Mouse (Mus musculus) neural tube, embryonic 11.5 days (tissue): ENCODE results near the gene Kansl1l. TPM values are rescaled to one million over a fixed set of nuclear protein-coding genes. Genes with fewer than 3 reads are reported as not detected.

ENCODE experiments used
- ATAC-seq: fragments of 200-750 bp; cut with Nextera tagmentation; 2 replicates; pipeline ENCODE4 v1.8.0; 2017; ENCODE audit warnings: moderate number of reproducible peaks, mild to moderate bottlenecking, moderate TSS enrichment, moderate library complexity; ENCODE audit not compliant: insufficient read depth, low FRiP score, low TSS enrichment
- DNase-seq: peaks from one replicate; pipeline ENCODE4 v3.0.0-alpha.2; 2015; ENCODE audit warnings: low spot score
- H3K27ac ChIP-seq: fragments of 300-500 bp; sonication (generic); 2 replicates; pipeline ENCODE4 v1.5.1; 2014; ENCODE audit warnings: low read depth, mild to moderate bottlenecking, low read length
- H3K27me3 ChIP-seq: fragments of 300-500 bp; sonication (generic); 2 replicates; pipeline ENCODE4 v1.6.1; 2014; ENCODE audit warnings: mild to moderate bottlenecking, low read length, mixed read lengths; ENCODE audit not compliant: control insufficient read depth, insufficient read depth
- H3K36me3 ChIP-seq: fragments of 300-500 bp; sonication (generic); 2 replicates; pipeline ENCODE4 v1.6.1; 2014; ENCODE audit warnings: mild to moderate bottlenecking, low read length, moderate library complexity, mixed read lengths; ENCODE audit not compliant: control insufficient read depth, insufficient read depth
- H3K4me1 ChIP-seq: fragments of 300-500 bp; sonication (generic); 2 replicates; pipeline ENCODE4 v1.6.1; 2014; ENCODE audit warnings: low read length, mixed read lengths; ENCODE audit not compliant: control insufficient read depth, insufficient read depth
- H3K4me2 ChIP-seq: fragments of 300-500 bp; sonication (generic); 2 replicates; pipeline ENCODE4 v1.6.1; 2014; ENCODE audit warnings: low read depth, mild to moderate bottlenecking, moderate library complexity
- H3K4me3 ChIP-seq: fragments of 300-500 bp; sonication (generic); 2 replicates; pipeline ENCODE4 v1.5.1; 2014; ENCODE audit warnings: low read depth, low read length
- H3K9ac ChIP-seq: fragments of 300-500 bp; sonication (generic); 2 replicates; pipeline ENCODE4 v1.6.1; 2014; ENCODE audit warnings: mild to moderate bottlenecking, low read length
- H3K9me3 ChIP-seq: fragments of 300-500 bp; sonication (generic); 2 replicates; pipeline ENCODE4 v1.6.1; 2016; ENCODE audit warnings: low read length; ENCODE audit not compliant: control insufficient read depth
- WGBS: fragments of 180-500 bp; shearing (Covaris S2); extraction: QIAGEN DNeasy Blood & Tissue Kit; methylation state at CpG from one replicate; pipeline ENCODE4 v1.1.7; 2014; 5-methylcytosine and 5-hydroxymethylcytosine counted together
- polyA plus RNA-seq: library from polyadenylated mRNA; unstranded; fragments of >200 nt; fragmentation: Nextera tagmentation; extraction: Ambion mirVana; gene quantifications from 2 replicates; pipeline ENCODE4 v1.2.1, GENCODE M21; 2014

Kansl1l gene
- polyA plus RNA-seq, 1 experiment from 2014 or later, result 9.3 TPM

DNA sequence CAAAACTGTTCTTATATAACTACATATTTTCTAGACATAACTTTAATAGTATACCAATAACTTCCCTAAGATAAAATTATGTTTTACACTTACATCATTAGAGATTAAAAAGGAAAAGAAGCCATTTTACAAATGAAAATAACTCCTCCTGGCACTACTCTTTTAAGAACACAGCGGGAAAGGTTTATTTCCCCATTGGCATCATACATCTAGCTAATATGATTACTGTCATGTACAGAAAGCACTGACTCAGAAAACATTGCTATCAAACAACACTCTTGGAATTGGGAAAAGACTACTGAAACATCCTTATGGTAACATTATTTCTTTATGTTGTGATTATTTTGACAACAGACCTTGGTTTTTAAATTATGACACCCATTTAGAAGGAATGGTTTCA is 48.6 kb downstream of the Kansl1l start:
- Histone ChIP-seq H3K27me3 (no peaks in the 10 kb centered on the region), H3K36me3 (no peaks in the 10 kb centered on the region; the same call in 1 of the 2 replicates), H3K4me2 (no peak overlapping the region), H3K9me3 (no peaks in the 10 kb centered on the region), H3K27ac (no peak overlapping the region), H3K4me1 (no peaks in the 10 kb centered on the region), H3K9ac (no peak overlapping the region), H3K4me3 (no peak overlapping the region)
- 88% methylated on average over 1 of the region's 1 CpGs for WGBS
- ATAC-seq (no peak), DNase-seq (no peak)

- ATAC-seq, result no peak
- Histone ChIP-seq H3K27me3 (no peaks in the 10 kb centered on the region), H3K36me3 (no peaks in the 10 kb centered on the region; the same call in 1 of the 2 replicates), H3K9ac (no peak overlapping the region), H3K9me3 (no peaks in the 10 kb centered on the region), H3K4me1 (no peaks in the 10 kb centered on the region), H3K4me2 (no peak overlapping the region), H3K27ac (no peak overlapping the region), H3K4me3 (no peak overlapping the region)
- no peak for DNase-seq
- 80% methylated on average over 1 of the region's 1 CpGs for WGBS
These were observed 86.8 kb downstream of the Kansl1l start for GRCm38 (mm10) chr1:66730581-66730980.

DNA sequence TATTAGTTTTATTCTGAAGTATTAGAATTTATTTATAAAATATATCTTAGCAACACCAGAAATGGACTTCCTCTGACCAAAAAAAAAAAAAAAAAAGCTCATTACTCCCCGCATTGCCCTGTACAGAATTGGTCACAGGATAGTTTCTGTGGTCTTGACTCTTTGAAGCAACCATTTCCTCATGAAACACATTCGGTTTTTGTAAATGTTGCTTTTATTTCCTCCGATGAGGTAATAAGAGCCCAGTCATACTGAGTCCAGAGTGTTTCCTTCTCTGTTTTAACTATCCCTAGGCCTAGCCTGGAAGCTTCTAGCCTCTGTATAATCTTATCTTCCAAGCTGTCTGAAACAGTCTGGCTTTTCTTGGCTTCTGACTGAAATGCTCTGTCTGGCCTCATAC is 104.5 kb downstream of the Kansl1l start:
- no peaks in the 10 kb centered on the region for H3K4me1 ChIP-seq
- no peaks in the 10 kb centered on the region for H3K27me3 ChIP-seq
- no peaks in the 10 kb centered on the region for H3K9me3 ChIP-seq
- DNase-seq, result no peak
- no peak overlapping the region for H3K9ac ChIP-seq
- 0 out of 2 replicates have a peak, but pooled peaks cover 3% of the 10 kb centered on the region for H3K36me3 ChIP-seq
- no peak overlapping the region for H3K4me3 ChIP-seq
- no peak overlapping the region for H3K4me2 ChIP-seq
- no peak overlapping the region for H3K27ac ChIP-seq
- WGBS, result 92% methylated on average over 3 of the region's 3 CpGs
- no peak for ATAC-seq

DNA sequence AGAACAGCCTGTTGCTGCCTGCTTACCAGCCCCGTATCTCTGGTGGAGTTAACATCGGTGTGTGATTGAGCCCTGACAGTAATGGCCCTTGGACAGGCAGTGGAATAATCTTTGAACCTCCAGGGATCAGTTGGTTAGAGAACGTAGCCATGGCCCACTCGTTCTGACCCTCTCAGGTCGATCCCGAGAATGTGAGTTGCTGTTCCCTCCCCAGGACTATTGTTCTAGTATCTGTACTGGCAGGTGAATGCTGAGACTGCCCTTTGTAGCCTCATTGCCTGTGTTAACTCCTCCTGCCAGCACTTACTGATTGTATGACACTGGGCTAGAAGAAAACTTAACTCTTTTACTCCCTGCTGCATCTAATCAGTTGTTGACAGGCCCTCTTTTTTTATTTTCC is 112.8 kb downstream of the Kansl1l start:
- Histone ChIP-seq H3K4me1 (no peaks in the 10 kb centered on the region), H3K27ac (no peak overlapping the region), H3K27me3 (no peaks in the 10 kb centered on the region), H3K9me3 (no peaks in the 10 kb centered on the region), H3K9ac (no peak overlapping the region), H3K4me2 (no peak overlapping the region), H3K36me3 (peaks cover 3% of the 10 kb centered on the region; the same call in 1 of the 2 replicates), H3K4me3 (no peak overlapping the region)
- ATAC-seq (no peak), DNase-seq (no peak)
- WGBS, result 53% methylated on average over 6 of the region's 6 CpGs

DNA sequence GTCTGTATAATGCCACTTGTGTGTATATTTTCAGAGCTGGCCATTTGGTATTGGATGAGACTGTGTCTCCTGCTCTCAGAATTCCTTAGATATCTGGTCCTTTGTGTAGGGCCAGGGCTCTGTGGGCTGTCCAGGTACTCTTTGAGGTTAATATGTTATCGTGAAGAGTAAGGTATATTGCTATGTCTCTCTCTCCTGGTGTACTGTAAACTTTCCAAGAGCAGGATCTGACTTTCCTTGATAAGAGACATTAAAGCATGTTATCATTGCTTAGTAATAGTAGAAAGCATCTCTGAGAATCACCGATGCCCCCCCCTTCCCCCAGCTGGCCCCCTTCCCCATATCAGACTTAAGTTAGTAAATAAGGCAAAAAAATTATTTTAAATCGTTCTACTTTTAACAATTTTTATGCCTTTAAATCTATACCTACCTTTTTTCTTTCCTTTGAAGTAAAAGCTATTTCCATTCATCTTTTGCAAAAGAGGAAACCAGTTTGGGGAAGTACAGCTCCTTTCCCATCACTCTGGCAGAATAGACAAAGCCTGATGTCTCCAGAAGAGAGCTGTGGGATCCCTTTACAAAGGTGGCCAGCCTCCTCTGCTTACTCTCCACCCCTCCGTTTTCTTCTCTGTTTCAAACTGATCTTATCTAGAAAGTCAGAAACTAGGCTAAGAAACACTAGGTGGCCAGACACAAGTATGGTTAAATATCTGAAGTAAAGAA is 114.6 kb downstream of the Kansl1l start:
- no peak overlapping the region for H3K27ac ChIP-seq
- ATAC-seq, result no peak
- H3K36me3 ChIP-seq, result peaks cover 3% of the 10 kb centered on the region; the same call in 1 of the 2 replicates
- H3K9ac ChIP-seq, result no peak overlapping the region
- H3K4me2 ChIP-seq, result no peak overlapping the region
- no peaks in the 10 kb centered on the region for H3K4me1 ChIP-seq
- no peak for DNase-seq
- H3K4me3 ChIP-seq, result no peak overlapping the region
- no peaks in the 10 kb centered on the region for H3K9me3 ChIP-seq
- no peaks in the 10 kb centered on the region for H3K27me3 ChIP-seq
- 84% methylated on average over 4 of the region's 4 CpGs for WGBS

- H3K27ac ChIP-seq, result no peak overlapping the region
These were observed 115.8 kb downstream of the Kansl1l start for GRCm38 (mm10) chr1:66701576-66701940.

DNA sequence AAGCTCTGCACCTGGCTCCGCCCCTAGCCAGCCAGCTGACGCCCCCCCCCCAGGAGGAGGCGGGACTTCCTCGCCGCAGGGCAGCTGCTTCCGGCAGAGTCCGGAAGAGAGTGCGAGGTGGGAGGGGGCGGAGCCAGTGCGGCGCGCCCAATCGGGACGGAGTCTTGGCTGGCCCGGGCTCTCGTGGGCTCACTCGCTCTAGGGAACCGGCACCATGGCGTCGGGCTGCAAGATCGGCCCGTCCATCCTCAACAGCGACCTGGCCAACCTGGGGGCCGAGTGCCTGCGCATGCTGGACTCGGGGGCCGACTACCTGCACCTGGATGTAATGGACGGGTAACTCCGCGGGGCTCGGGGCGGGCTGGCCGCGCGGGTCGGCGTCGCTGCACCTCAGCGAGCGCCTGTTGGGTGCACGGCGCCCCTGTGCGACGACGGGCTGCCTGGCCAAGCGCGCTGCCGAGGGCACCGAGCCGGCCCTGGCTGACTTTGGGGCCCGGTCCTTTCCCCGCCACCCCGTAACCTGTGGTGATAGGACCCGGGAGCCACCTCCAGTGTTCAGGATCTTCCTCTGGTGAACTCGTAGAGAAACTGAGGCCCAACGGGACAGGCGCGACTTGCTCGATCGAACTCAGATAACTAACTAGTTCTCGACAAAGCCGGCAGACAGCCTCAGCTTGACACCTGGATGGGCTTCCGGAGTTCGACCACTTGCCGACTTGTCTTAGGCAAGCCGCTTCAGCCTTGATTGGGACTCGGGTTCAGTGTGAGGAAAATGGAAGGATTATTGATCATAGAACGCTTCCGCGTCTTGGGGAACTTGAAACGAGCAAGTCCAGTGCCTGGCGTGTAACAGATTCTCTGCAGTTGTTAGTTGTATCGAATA is 116.4 kb downstream of the Kansl1l start, which contains the start of gene Rpe:
Gene Rpe (plus strand): TSS at position 139 of the 883 bp plus-strand sequence.
- ATAC-seq (peak; percentile 100), DNase-seq (peak; percentile 96)
- Histone ChIP-seq H3K36me3 (no peaks in the 10 kb centered on the region), H3K27ac (0 out of 2 replicates have a peak within 1 kb of the TSS, but pooled peaks have one; percentile 27), H3K4me2 (peak within 1 kb of the TSS; percentile 49), H3K9me3 (no peaks in the 10 kb centered on the region), H3K4me3 (peak within 1 kb of the TSS; percentile 85), H3K27me3 (no peaks in the 10 kb centered on the region), H3K4me1 (no peaks in the 10 kb centered on the region), H3K9ac (peak within 1 kb of the TSS; percentile 87)
- under 1% methylated on average over 73 of the region's 73 CpGs for WGBS

More at GRCm38 (mm10) chr1:66701576-66701940, 115.8 kb downstream of the Kansl1l start:
- peak overlapping the region; percentile 85 for H3K4me3 ChIP-seq
- WGBS, result 40% methylated on average over 2 of the region's 2 CpGs
- DNase-seq (no peak), ATAC-seq (no peak)
- peak overlapping the region; percentile 49 for H3K4me2 ChIP-seq
- no peaks in the 10 kb centered on the region for H3K4me1 ChIP-seq
- H3K9ac ChIP-seq, result peak overlapping the region; percentile 87
- H3K9me3 ChIP-seq, result no peaks in the 10 kb centered on the region
- H3K27me3 ChIP-seq, result no peaks in the 10 kb centered on the region
- H3K36me3 ChIP-seq, result no peaks in the 10 kb centered on the region; the same call in 1 of the 2 replicates

- 47% methylated on average over 5 of the region's 5 CpGs for WGBS
- Histone ChIP-seq H3K27me3 (no peaks in the 10 kb centered on the region), H3K36me3 (no peaks in the 10 kb centered on the region), H3K4me1 (no peaks in the 10 kb centered on the region), H3K4me2 (peak overlapping the region; percentile 12; the same call in 1 of the 2 replicates), H3K9ac (no peak overlapping the region), H3K9me3 (no peaks in the 10 kb centered on the region), H3K4me3 (peak overlapping the region; percentile 85), H3K27ac (no peak overlapping the region)
- ATAC-seq, result peak; percentile 48; the same call in 1 of the 2 replicates
- DNase-seq, result no peak
These were observed 117.1 kb downstream of the Kansl1l start for GRCm38 (mm10) chr1:66700149-66700692.
